Mouse (Mus musculus) ES-Bruce4 (cell line): ENCODE results near the gene Gria2.

Source experiments
- CTCF ChIP-seq: IDR thresholded peaks from one replicate; pipeline ENCODE4 v1.8.1; 2011; ENCODE audit warnings: low read depth, low read length
- EP300 ChIP-seq: IDR thresholded peaks from 2 replicates; pipeline ENCODE4 v1.6.1; 2011; ENCODE audit warnings: low read depth, low read length; ENCODE audit not compliant: insufficient read depth

GRCm38 (mm10) chr3:80708992-80709391 is 93.6 kb downstream of the Gria2 start:
- no peak for TF ChIP-seq EP300
- no peak for TF ChIP-seq CTCF
